Mouse (Mus musculus) heart, postnatal 0 days (tissue): ENCODE results near the gene Ifnlr1.

Experiments used
- CTCF ChIP-seq: IDR thresholded peaks from 2 replicates; pipeline ENCODE4 v1.5.1; 2016; ENCODE audit warnings: antibody characterized with exemption, control low read depth, low read depth
- EP300 ChIP-seq: IDR thresholded peaks from 2 replicates; pipeline ENCODE4 v1.6.1; 2016; ENCODE audit warnings: antibody characterized with exemption, low read depth

- TF ChIP-seq EP300 = no peak
- no peak for TF ChIP-seq CTCF
Observed at GRCm38 (mm10) chr4:135690241-135690640, 4.2 kb downstream of the Ifnlr1 start.
